Mouse (Mus musculus): ENCODE measurements at regions not wholly inside any gene's neighbourhood (a gene's known extent, or its start where the extent isn't known, plus 50 kb on each side); places are given as distances from the start of the nearest gene placed in this dataset.

GRCm38 (mm10) chr14:24868756-24869155, 381.8 kb downstream of the Rps24 start:
- Histone ChIP-seq H3K4me1 (ENCODE audit: control insufficient read depth in 1 of 2, insufficient read depth in 2 of 2, low read length in 2 of 2) (no peaks in the 10 kb centered on the region), H3K27ac (ENCODE audit: control insufficient read depth, low read depth, low read length) (no peak overlapping the region), H3K9me3 (replicated peaks; ENCODE audit: insufficient read depth, low read length) (no peaks in the 10 kb centered on the region), H3K4me3 (ENCODE audit: control insufficient read depth in 1 of 2, insufficient read depth in 1 of 2, low read depth in 2 of 2, low read length in 2 of 2) (no peak overlapping the region), H3K27me3 (ENCODE audit: control insufficient read depth in 1 of 2, insufficient read depth in 2 of 2, low read length in 2 of 2) (no peaks in the 10 kb centered on the region), H3K9ac (ENCODE audit: control insufficient read depth, low read depth, low read length, poor library complexity, severe bottlenecking) (no peak overlapping the region), H3K36me3 (ENCODE audit: control insufficient read depth in 1 of 2, insufficient read depth in 2 of 2, low read length in 2 of 2) (no peaks in the 10 kb centered on the region), H3K79me2 (ENCODE audit: control insufficient read depth, insufficient read depth, low read length, poor library complexity) (no peaks in the 10 kb centered on the region)
- TF ChIP-seq CHD1 (IDR thresholded peaks at IDR 0.05; ENCODE audit: low read depth, low read length): no peak
- no peak for TF ChIP-seq TCF12 (IDR thresholded peaks at IDR 0.05; ENCODE audit: low read depth, low read length)
- no peak for TF ChIP-seq MAX (IDR thresholded peaks at IDR 0.05; ENCODE audit: low read length)
- TF ChIP-seq ETS1 (IDR thresholded peaks at IDR 0.05; ENCODE audit: low read depth, low read length): no peak
- no peak for TF ChIP-seq MYC (IDR thresholded peaks at IDR 0.05; ENCODE audit: low read depth, low read length)
- no peak for TF ChIP-seq TBP (IDR thresholded peaks at IDR 0.05; ENCODE audit: low read depth, low read length)
- no peak for TF ChIP-seq EP300 (IDR thresholded peaks at IDR 0.05; ENCODE audit: low read depth in 1 of 2, low read length in 2 of 2)
- TF ChIP-seq NELFE (IDR thresholded peaks at IDR 0.05; ENCODE audit: low read depth, low read length): no peak
- TF ChIP-seq SMC3 (IDR thresholded peaks at IDR 0.05; ENCODE audit: low read depth, low read length): no peak
- no peak for TF ChIP-seq MXI1 (IDR thresholded peaks at IDR 0.05; ENCODE audit: low read depth, low read length)
- no peak for TF ChIP-seq ZKSCAN1 (IDR thresholded peaks at IDR 0.05; ENCODE audit: low read depth, low read length)
- no peak for TF ChIP-seq JUND (IDR thresholded peaks at IDR 0.05; ENCODE audit: low read depth, low read length)
- TF ChIP-seq RAD21 (IDR thresholded peaks at IDR 0.05; ENCODE audit: low read depth, low read length): no peak
- TF ChIP-seq HCFC1 (IDR thresholded peaks at IDR 0.05; ENCODE audit: low read depth, low read length): no peak
- no peak for TF ChIP-seq GABPA (IDR thresholded peaks at IDR 0.05; ENCODE audit: low read depth, low read length)
- TF ChIP-seq RCOR1 (IDR thresholded peaks at IDR 0.05; ENCODE audit: low read depth, low read length): no peak
- TF ChIP-seq NRF1 (IDR thresholded peaks at IDR 0.05; ENCODE audit: insufficient read depth, low read depth, low read length, poor library complexity, severe bottlenecking): no peak
- TF ChIP-seq POLR2AphosphoS2 (IDR thresholded peaks at IDR 0.05; ENCODE audit: low read length): no peak
- no peak for TF ChIP-seq POLR2AphosphoS5 (IDR thresholded peaks at IDR 0.05; ENCODE audit: borderline replicate concordance, low read depth, low read length)
- DNase-seq (ENCODE audit: low read depth, low spot score): no peak

- H3K4me3 ChIP-seq (ENCODE audit: control insufficient read depth in 1 of 2, insufficient read depth in 1 of 2, low read depth in 2 of 2, low read length in 2 of 2): no peak overlapping the region
- H3K4me1 ChIP-seq (ENCODE audit: control insufficient read depth in 1 of 2, insufficient read depth in 2 of 2, low read length in 2 of 2): no peaks in the 10 kb centered on the region
- H3K27me3 ChIP-seq (ENCODE audit: control insufficient read depth in 1 of 2, insufficient read depth in 2 of 2, low read length in 2 of 2): no peaks in the 10 kb centered on the region
- no peak overlapping the region for H3K27ac ChIP-seq (ENCODE audit: control insufficient read depth, low read depth, low read length)
- H3K79me2 ChIP-seq (ENCODE audit: control insufficient read depth, insufficient read depth, low read length, poor library complexity): no peaks in the 10 kb centered on the region
- H3K9me3 ChIP-seq (replicated peaks; ENCODE audit: insufficient read depth, low read length): no peaks in the 10 kb centered on the region
- no peak for DNase-seq (ENCODE audit: low read depth, low spot score)
- H3K36me3 ChIP-seq (ENCODE audit: control insufficient read depth in 1 of 2, insufficient read depth in 2 of 2, low read length in 2 of 2): no peaks in the 10 kb centered on the region
- TF ChIP-seq ELF1 (IDR thresholded peaks at IDR 0.05; ENCODE audit: low read depth, low read length) (no peak), SMC3 (IDR thresholded peaks at IDR 0.05; ENCODE audit: low read depth, low read length) (no peak), ZMIZ1 (IDR thresholded peaks at IDR 0.05; ENCODE audit: low read depth, low read length) (no peak), ETS1 (IDR thresholded peaks at IDR 0.05; ENCODE audit: low read depth, low read length) (no peak), EP300 (IDR thresholded peaks at IDR 0.05; ENCODE audit: low read depth in 1 of 2, low read length in 2 of 2) (no peak), MXI1 (IDR thresholded peaks at IDR 0.05; ENCODE audit: low read depth, low read length) (no peak), USF2 (IDR thresholded peaks at IDR 0.05; ENCODE audit: borderline replicate concordance in 1 of 2, insufficient read depth in 1 of 2, low read depth in 1 of 2, low read length in 2 of 2) (no peak), SIN3A (IDR thresholded peaks at IDR 0.05; ENCODE audit: low read length) (no peak), NELFE (IDR thresholded peaks at IDR 0.05; ENCODE audit: low read depth, low read length) (no peak), CHD1 (IDR thresholded peaks at IDR 0.05; ENCODE audit: low read depth, low read length) (no peak), HCFC1 (IDR thresholded peaks at IDR 0.05; ENCODE audit: low read depth, low read length) (no peak), UBTF (IDR thresholded peaks at IDR 0.05; ENCODE audit: borderline replicate concordance, insufficient read depth, low read depth, low read length) (no peak), BHLHE40 (IDR thresholded peaks at IDR 0.05; ENCODE audit: borderline replicate concordance, low read depth, low read length) (no peak), ZNF384 (IDR thresholded peaks at IDR 0.05; ENCODE audit: low read depth, low read length) (no peak), USF1 (IDR thresholded peaks at IDR 0.05; ENCODE audit: low read depth, low read length) (no peak), RAD21 (IDR thresholded peaks at IDR 0.05; ENCODE audit: low read depth, low read length) (no peak)
- H3K9ac ChIP-seq (ENCODE audit: control insufficient read depth, low read depth, low read length, poor library complexity, severe bottlenecking): no peak overlapping the region
These were observed 383.3 kb downstream of the Rps24 start for GRCm38 (mm10) chr14:24870246-24870645.
